Comparison of ENCODE assay signal across 27 mouse cellular contexts in genomic region chr6:28622963-28623362, GRCm38 (mm10).
DNase-seq lines count a peak whose midpoint lies in the region; ATAC-seq and TF ChIP-seq lines count a peak whose summit lies in the region.
"Had no signal": no experiment of that assay in that cellular context is flagged by ENCODE, and none has a peak within 500 bp of the region (broad histone marks: within the 10 kb centered on the region; RNA-seq: fewer than 3 reads in every experiment).

No protein-coding gene starts in this region.

- H3K4me2 ChIP-seq in liver, embryonic 11.5 days: peak overlapping the region; percentile 36; the same call in 1 of the 2 replicates
- peak overlapping the region; percentile 40 for H3K4me2 ChIP-seq in liver, embryonic 12.5 days
- no peak overlapping the region for H3K4me2 ChIP-seq in liver, postnatal 0 days (ENCODE audit: low read depth, low read length)
- no peak overlapping the region for H3K4me2 ChIP-seq in lung, postnatal 0 days (replicated peaks; ENCODE audit: low read depth, low read length)
- H3K4me2 ChIP-seq: embryonic facial prominence, embryonic 12.5 days; forebrain, embryonic 15.5 days; hindbrain, embryonic 15.5 days; limb, embryonic 15.5 days; midbrain, embryonic 11.5 days had no signal

- intact Hi-C loops in heart, adult 2 months (cut with DNase I): no loop called here

- no peaks in the 10 kb centered on the region for H3K79me2 ChIP-seq in heart, adult 2 months (replicated peaks; ENCODE audit: control insufficient read depth, insufficient read depth, low read length)

- H3K9ac ChIP-seq in heart, adult 2 months (ENCODE audit: low read depth, low read length): no peak overlapping the region
- no peak overlapping the region for H3K9ac ChIP-seq in liver, embryonic 11.5 days (ENCODE audit: low read depth, low read length)
- H3K9ac ChIP-seq in liver, embryonic 12.5 days: no peak overlapping the region
- no peak overlapping the region for H3K9ac ChIP-seq in liver, postnatal 0 days (replicated peaks)
- H3K9ac ChIP-seq in lung, postnatal 0 days (replicated peaks; ENCODE audit: low read depth): no peak overlapping the region
- H3K9ac ChIP-seq: embryonic facial prominence, embryonic 12.5 days; forebrain, embryonic 15.5 days; hindbrain, embryonic 15.5 days; limb, embryonic 15.5 days had no signal

- H3K36me3 ChIP-seq in heart, adult 2 months (ENCODE audit: control insufficient read depth, insufficient read depth, low read length): peaks cover 14% of the 10 kb centered on the region; the same call in 1 of the 2 replicates
- H3K36me3 ChIP-seq in liver, embryonic 11.5 days (ENCODE audit: control insufficient read depth, insufficient read depth, low read length): no peaks in the 10 kb centered on the region; the same call in 1 of the 2 replicates
- peaks cover 15% of the 10 kb centered on the region for H3K36me3 ChIP-seq in liver, embryonic 12.5 days
- peaks cover 17% of the 10 kb centered on the region for H3K36me3 ChIP-seq in liver, postnatal 0 days (replicated peaks; ENCODE audit: insufficient read depth, low read length)
- H3K36me3 ChIP-seq in lung, postnatal 0 days (ENCODE audit: insufficient read depth, low read length): no peaks in the 10 kb centered on the region
- H3K36me3 ChIP-seq: forebrain, embryonic 15.5 days; hindbrain, embryonic 15.5 days had no signal

- TF ChIP-seq EP300 in heart, adult 2 months (IDR thresholded peaks at IDR 0.05; ENCODE audit: insufficient read depth, low read depth, low read length): no peak
- TF ChIP-seq EP300 in liver, postnatal 0 days (IDR thresholded peaks at IDR 0.05; ENCODE audit: low read depth): no peak
- no peak for TF ChIP-seq EP300 in lung, postnatal 0 days (IDR thresholded peaks at IDR 0.05)

- H3K27me3 ChIP-seq in heart, adult 2 months (ENCODE audit: control insufficient read depth, insufficient read depth, low read length): no peaks in the 10 kb centered on the region
- no peaks in the 10 kb centered on the region for H3K27me3 ChIP-seq in liver, embryonic 11.5 days (replicated peaks; ENCODE audit: control insufficient read depth, insufficient read depth, low read length)
- H3K27me3 ChIP-seq in liver, embryonic 12.5 days (replicated peaks): no peaks in the 10 kb centered on the region
- no peaks in the 10 kb centered on the region for H3K27me3 ChIP-seq in liver, postnatal 0 days (ENCODE audit: insufficient read depth, low read length)
- H3K27me3 ChIP-seq in lung, postnatal 0 days (replicated peaks; ENCODE audit: insufficient read depth, low read length): no peaks in the 10 kb centered on the region
- H3K27me3 ChIP-seq: embryonic facial prominence, embryonic 12.5 days; forebrain, embryonic 15.5 days; hindbrain, embryonic 15.5 days; limb, embryonic 15.5 days had no signal

- no peak overlapping the region for H3K4me3 ChIP-seq in heart, adult 2 months
- H3K4me3 ChIP-seq in liver, embryonic 11.5 days (ENCODE audit: low read depth, low read length): no peak overlapping the region
- H3K4me3 ChIP-seq in liver, embryonic 12.5 days: no peak overlapping the region
- H3K4me3 ChIP-seq in liver, postnatal 0 days (ENCODE audit: low read depth, low read length): no peak overlapping the region
- H3K4me3 ChIP-seq in lung, postnatal 0 days (ENCODE audit: low read depth, low read length): no peak overlapping the region
- H3K4me3 ChIP-seq: embryonic facial prominence, embryonic 12.5 days; forebrain, embryonic 10.5 days; forebrain, embryonic 15.5 days; hindbrain, embryonic 15.5 days; limb, embryonic 10.5 days; limb, embryonic 15.5 days had no signal

- peaks cover 10% of the 10 kb centered on the region for H3K4me1 ChIP-seq in heart, adult 2 months (ENCODE audit: control insufficient read depth, insufficient read depth, low read length)
- H3K4me1 ChIP-seq in liver, embryonic 11.5 days (replicated peaks; ENCODE audit: control insufficient read depth, insufficient read depth, low read length): peaks cover 42% of the 10 kb centered on the region
- peaks cover 66% of the 10 kb centered on the region for H3K4me1 ChIP-seq in liver, embryonic 12.5 days
- H3K4me1 ChIP-seq in liver, postnatal 0 days (ENCODE audit: insufficient read depth): peaks cover 25% of the 10 kb centered on the region
- H3K4me1 ChIP-seq in lung, postnatal 0 days (ENCODE audit: insufficient read depth, low read depth, low read length): peaks cover 18% of the 10 kb centered on the region; the same call in 1 of the 2 replicates

- no peak for TF ChIP-seq POLR2A in heart, adult 2 months (IDR thresholded peaks at IDR 0.05; ENCODE audit: insufficient read depth, low read depth, low read length)

- WGBS in heart, adult 2 months: 77% methylated on average over 3 of the region's 3 CpGs
- 77% methylated on average over 3 of the region's 3 CpGs for WGBS in liver, embryonic 11.5 days
- WGBS in liver, embryonic 12.5 days (ENCODE audit: insufficient replicate concordance): 73% methylated on average over 3 of the region's 3 CpGs
- WGBS in liver, postnatal 0 days (ENCODE audit: insufficient replicate concordance): 77% methylated on average over 3 of the region's 3 CpGs
- 86% methylated on average over 3 of the region's 3 CpGs for WGBS in lung, postnatal 0 days

- no peak for ATAC-seq in liver, embryonic 11.5 days (replicated peaks; ENCODE audit: low FRiP score)
- ATAC-seq in liver, embryonic 12.5 days: no peak
- ATAC-seq in liver, postnatal 0 days: no peak
- no peak for ATAC-seq in lung, postnatal 0 days
- ATAC-seq: forebrain, embryonic 15.5 days; inflammation-experienced regulatory T-cells, adult 6 months; midbrain, embryonic 16.5 days had no signal

- peak; percentile 51 for DNase-seq in heart, adult 11 months
- no peak for DNase-seq in heart, adult 2 months
- no peak for DNase-seq in liver, embryonic 11.5 days (ENCODE audit: low spot score)
- DNase-seq in liver: no peak
- no peak for DNase-seq in liver, postnatal 0 days
- no peak for DNase-seq in lung, postnatal 0 days (ENCODE audit: low spot score)
- DNase-seq in right cerebral cortex, postnatal 25 days: no peak
- DNase-seq: adrenal gland, adult 8-10 months; cerebellum, adult 11 months; cerebellum, adult 9-11 months; embryo, embryonic 11 days; layer of hippocampus, adult 9-11 months; right cerebral cortex, adult 18-20 months; right cerebral cortex, postnatal 4 days; thymus, adult 18-20 months; thymus, postnatal 25 days had no signal

- no peak overlapping the region for H3K27ac ChIP-seq in heart, adult 2 months
- peak overlapping the region; percentile 56; the same call in 1 of the 2 replicates for H3K27ac ChIP-seq in liver, embryonic 11.5 days (ENCODE audit: low read depth, low read length)
- H3K27ac ChIP-seq in liver, embryonic 12.5 days: peak overlapping the region; percentile 76
- H3K27ac ChIP-seq in liver, postnatal 0 days (ENCODE audit: low read depth): peak overlapping the region; percentile 2; the same call in 1 of the 2 replicates
- H3K27ac ChIP-seq in lung, postnatal 0 days (ENCODE audit: low read length): no peak overlapping the region
- H3K27ac ChIP-seq: embryonic facial prominence, embryonic 12.5 days; forebrain, embryonic 10.5 days; forebrain, embryonic 15.5 days; hindbrain, embryonic 15.5 days; limb, embryonic 10.5 days had no signal

- no peaks in the 10 kb centered on the region for H3K9me3 ChIP-seq in liver, embryonic 11.5 days (ENCODE audit: control insufficient read depth, low read length)
- no peaks in the 10 kb centered on the region for H3K9me3 ChIP-seq in liver, embryonic 12.5 days (replicated peaks)
- H3K9me3 ChIP-seq in liver, postnatal 0 days (ENCODE audit: low read length): no peaks in the 10 kb centered on the region
- no peaks in the 10 kb centered on the region for H3K9me3 ChIP-seq in lung, postnatal 0 days (ENCODE audit: low read length)
- H3K9me3 ChIP-seq: embryonic facial prominence, embryonic 12.5 days; forebrain, embryonic 10.5 days; forebrain, embryonic 15.5 days; heart, embryonic 10.5 days; hindbrain, embryonic 15.5 days; limb, embryonic 10.5 days; limb, embryonic 15.5 days had no signal

- TF ChIP-seq CTCF in heart, adult 2 months (IDR thresholded peaks at IDR 0.05): no peak
- no peak for TF ChIP-seq CTCF in liver, postnatal 0 days (IDR thresholded peaks at IDR 0.05; ENCODE audit: low read depth)
- TF ChIP-seq CTCF in lung, postnatal 0 days (IDR thresholded peaks at IDR 0.05): no peak

Comparison
In these comparisons a context has a peak if more than half of its experiments do, and no peak if none do; other contexts are left out.
1. H3K4me2 ChIP-seq: peak in liver, embryonic 11.5 days (single experiment) and liver, embryonic 12.5 days (single experiment); none in liver, postnatal 0 days (single experiment) and lung, postnatal 0 days (single experiment).
2. H3K27ac ChIP-seq: peak in liver, embryonic 11.5 days (single experiment), liver, embryonic 12.5 days (single experiment) and liver, postnatal 0 days (single experiment); none in heart, adult 2 months (single experiment) and lung, postnatal 0 days (single experiment).